Mouse (Mus musculus): ENCODE data around the gene Rpl29.
A peak's percentile ranks its signal among the peaks of the same experiment; 100 is the strongest.

- TF ChIP-seq CTCF (IDR thresholded peaks at IDR 0.05; ENCODE audit: borderline replicate concordance, insufficient read depth, low read length) (no peak), POLR2A (IDR thresholded peaks at IDR 0.05; ENCODE audit: low read depth, low read length) (peak; percentile 67)
Measured at GRCm38 (mm10) chr9:106476002-106476923, 47.0 kb downstream of the Rpl29 start.
